ENCODE assay signal across 25 mouse cellular contexts in the genomic region with DNA sequence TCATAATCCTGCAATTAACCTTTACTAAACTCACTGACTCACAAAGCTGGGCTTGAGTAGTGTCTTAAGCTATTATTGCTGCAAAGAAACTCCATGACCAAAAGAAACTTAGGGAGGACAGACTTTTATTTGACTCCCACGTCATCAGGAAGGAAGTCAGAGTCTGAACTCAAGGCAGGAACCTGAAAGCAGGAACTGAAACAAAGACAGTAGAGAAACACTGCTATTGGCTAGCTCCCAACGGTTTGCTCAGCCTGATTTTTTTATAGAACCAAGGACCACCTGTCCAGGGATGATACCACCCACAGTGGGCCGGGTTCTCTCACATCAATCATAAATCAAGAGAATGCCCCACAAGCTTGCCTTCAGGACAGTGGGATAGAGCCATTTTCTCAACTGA. TPM values are rescaled to one million over a fixed set of nuclear protein-coding genes. Genes with fewer than 3 reads are reported as not detected.
DNase-seq lines count a peak whose midpoint lies in the region; ATAC-seq and TF ChIP-seq lines count a peak whose summit lies in the region.
"Had no signal": no experiment of that assay in that cellular context is flagged by ENCODE, and none has a peak within 500 bp of the region (broad histone marks: within the 10 kb centered on the region; RNA-seq: fewer than 3 reads in every experiment).

No protein-coding gene starts in this region.

- H3K4me1 ChIP-seq in liver, postnatal 0 days (ENCODE audit: insufficient read depth), result peaks cover 42% of the 10 kb centered on the region
- H3K4me1 ChIP-seq: midbrain, embryonic 15.5 days had no signal

- H3K9me3 ChIP-seq in liver, postnatal 0 days (ENCODE audit: low read length), result no peaks in the 10 kb centered on the region
- H3K9me3 ChIP-seq: forebrain, embryonic 12.5 days; heart, embryonic 10.5 days; hindbrain, embryonic 12.5 days; midbrain, embryonic 15.5 days had no signal

- 59% methylated on average over 3 of the region's 3 CpGs for whole genome bisulfite sequencing in liver, postnatal 0 days (ENCODE audit: insufficient replicate concordance)

- no peak for TF ChIP-seq CTCF in liver, postnatal 0 days (IDR thresholded peaks at IDR 0.05; ENCODE audit: low read depth)

- peak; percentile 68 for DNase-seq in layer of hippocampus, adult 9-11 months
- DNase-seq in layer of hippocampus, postnatal 14 days (ENCODE audit: low spot score in 2 of 2), result no peak
- peak; percentile 28 to 45 for DNase-seq in spleen, postnatal 36 days (ENCODE audit: low spot score in 2 of 2)
- no peak for DNase-seq in spleen, postnatal 10 days (ENCODE audit: low spot score in 2 of 2)
- peak; percentile 13 for DNase-seq in liver, postnatal 0 days
- DNase-seq in splenic B cell, adult 2 months (ENCODE audit: low read depth, low spot score), result peak; percentile 71
- DNase-seq in thymus, postnatal 14 days, result no peak
- DNase-seq in cerebellum, postnatal 4 days (ENCODE audit: low spot score in 2 of 2), result no peak
- DNase-seq: adrenal gland, postnatal 10 days; cerebellum, adult 11 months; cerebellum, postnatal 25 days; gastrocnemius, postnatal 25 days; kidney, adult 2 months; kidney, postnatal 14 days; right cerebral cortex, postnatal 4 days; thymus, postnatal 25 days had no signal

- ATAC-seq in liver, postnatal 0 days, result no peak
- ATAC-seq: inflammation-experienced regulatory T-cells, adult 6 months; midbrain, embryonic 15.5 days; Patski had no signal

- TF ChIP-seq EP300 in liver, postnatal 0 days (IDR thresholded peaks at IDR 0.05; ENCODE audit: low read depth), result no peak

- peak overlapping the region; percentile 53; the same call in 1 of the 2 replicates for H3K27ac ChIP-seq in liver, postnatal 0 days (ENCODE audit: low read depth)
- H3K27ac ChIP-seq: embryonic facial prominence, embryonic 10.5 days; forebrain, embryonic 12.5 days; heart, embryonic 10.5 days; hindbrain, embryonic 12.5 days; midbrain, embryonic 15.5 days had no signal

- H3K27me3 ChIP-seq in liver, postnatal 0 days (ENCODE audit: insufficient read depth, low read length), result no peaks in the 10 kb centered on the region
- no peaks in the 10 kb centered on the region for H3K27me3 ChIP-seq in splenic B cell, adult 2 months (ENCODE audit: control insufficient read depth, insufficient read depth, low read length, poor library complexity, severe bottlenecking)
- H3K27me3 ChIP-seq: forebrain, embryonic 12.5 days; hindbrain, embryonic 12.5 days; limb, embryonic 12.5 days; midbrain, embryonic 15.5 days; Patski had no signal

- H3K36me3 ChIP-seq in liver, postnatal 0 days (replicated peaks; ENCODE audit: insufficient read depth, low read length), result no peaks in the 10 kb centered on the region
- H3K36me3 ChIP-seq in splenic B cell, adult 2 months (ENCODE audit: control insufficient read depth, insufficient read depth, low read length, poor library complexity, severe bottlenecking), result no peaks in the 10 kb centered on the region
- H3K36me3 ChIP-seq: embryonic facial prominence, embryonic 10.5 days; forebrain, embryonic 12.5 days; heart, embryonic 10.5 days; hindbrain, embryonic 12.5 days; limb, embryonic 12.5 days; midbrain, embryonic 15.5 days had no signal

- no peak overlapping the region for H3K4me3 ChIP-seq in liver, postnatal 0 days (ENCODE audit: low read depth, low read length)
- H3K4me3 ChIP-seq: embryonic facial prominence, embryonic 10.5 days; forebrain, embryonic 12.5 days; heart, embryonic 10.5 days; hindbrain, embryonic 12.5 days; limb, embryonic 12.5 days; midbrain, embryonic 15.5 days had no signal

- no peak overlapping the region for H3K9ac ChIP-seq in liver, postnatal 0 days (replicated peaks)
- H3K9ac ChIP-seq: forebrain, embryonic 12.5 days; hindbrain, embryonic 12.5 days; limb, embryonic 12.5 days; midbrain, embryonic 15.5 days had no signal

- H3K4me2 ChIP-seq in liver, postnatal 0 days (ENCODE audit: low read depth, low read length), result no peak overlapping the region
- H3K4me2 ChIP-seq: forebrain, embryonic 12.5 days; hindbrain, embryonic 12.5 days; limb, embryonic 12.5 days; midbrain, embryonic 15.5 days had no signal

RNA-seq across cellular contexts. Expression of a gene that starts 28.0 kb away (rescaled TPM):
- total RNA-seq in layer of hippocampus, postnatal 14 days (2021), result 1,000 to 10,000 TPM; 2,325 to 2,371 TPM
- polyA plus RNA-seq in liver, postnatal 0 days (2015; fragmentation: Nextera tagmentation; extraction: Ambion mirVana), result 4,793 and 5,083 TPM in 2 replicates

RNA-seq across cellular contexts. Expression of a gene that starts 49.0 kb away (rescaled TPM):
- 1 to 10 TPM in 1 of 2 experiments, under 1 TPM in 1; 0.97 to 1.1 TPM for total RNA-seq in layer of hippocampus, postnatal 14 days (2021)
- polyA plus RNA-seq in liver, postnatal 0 days (2015; fragmentation: Nextera tagmentation; extraction: Ambion mirVana), result 0.08 and 0.13 TPM in 2 replicates
- total RNA-seq: megakaryocyte-erythroid progenitor cell, adult 5-6 weeks had no signal
- polyA plus RNA-seq: Patski had no signal

RNA-seq across cellular contexts. Expression of a gene that starts 49.1 kb away (rescaled TPM):
- total RNA-seq in layer of hippocampus, postnatal 14 days (2021), result 10 to 100 TPM in 1 of 2 experiments, 1 to 10 TPM in 1; 8.9 to 12.8 TPM
- 74.9 and 80.9 TPM in 2 replicates for polyA plus RNA-seq in liver, postnatal 0 days (2015; fragmentation: Nextera tagmentation; extraction: Ambion mirVana)
- polyA plus RNA-seq: inflammation-experienced regulatory T-cells, adult 6 months had no signal

RNA-seq across cellular contexts. Expression of a gene that starts 53.0 kb away (rescaled TPM):
- 10 to 100 TPM; 18.3 to 18.6 TPM for total RNA-seq in layer of hippocampus, postnatal 14 days (2021)
- polyA plus RNA-seq in liver, postnatal 0 days (2015; fragmentation: Nextera tagmentation; extraction: Ambion mirVana), result 39.9 and 43.4 TPM in 2 replicates

Comparison
In these comparisons a context has a peak if more than half of its experiments do, and no peak if none do; other contexts are left out.
1. DNase-seq: peak in layer of hippocampus, adult 9-11 months (single experiment), spleen, postnatal 36 days (2 of 2), liver, postnatal 0 days (single experiment) and splenic B cell, adult 2 months (single experiment); none in layer of hippocampus, postnatal 14 days (0 of 2), spleen, postnatal 10 days (0 of 2), thymus, postnatal 14 days (single experiment) and cerebellum, postnatal 4 days (0 of 2).